Mouse (Mus musculus) liver, adult 2 months (tissue): Measurements from ENCODE around the gene Gcnt2. TPM values are rescaled to one million over a fixed set of nuclear protein-coding genes. Genes with fewer than 3 reads are reported as not detected.
A peak's percentile ranks its signal among the peaks of the same experiment; 100 is the strongest.
"Not testable (repeated sequence)": the region's sequence is repeated elsewhere in the genome, so short reads cannot be mapped to it uniquely, and the experiment has no call there.

Experiments
- DNase-seq: peaks from one replicate; pipeline ENCODE4 v3.0.0-alpha.2; 2011; ENCODE audit warnings: low read depth, low spot score; ENCODE audit errors: extremely low read depth
- H3K27ac ChIP-seq: fragments of 200-500 bp; replicated peaks from 2 replicates; pipeline ENCODE4 v1.5.1; 2012; ENCODE audit warnings: low read depth, mild to moderate bottlenecking, control low read depth, inconsistent platforms, low read length; ENCODE audit not compliant: insufficient read depth
- H3K27me3 ChIP-seq: fragments of 200-500 bp; 2 replicates; pipeline ENCODE4 v1.6.1; 2012; ENCODE audit warnings: mild to moderate bottlenecking, moderate library complexity, low read length, inconsistent platforms; ENCODE audit not compliant: control insufficient read depth, insufficient read depth
- H3K36me3 ChIP-seq: fragments of 200-500 bp; 2 replicates; pipeline ENCODE4 v1.6.1; 2012; ENCODE audit warnings: low read length, inconsistent platforms; ENCODE audit not compliant: control insufficient read depth, insufficient read depth
- H3K4me1 ChIP-seq: fragments of 200-500 bp; 2 replicates; pipeline ENCODE4 v1.6.1; 2011; ENCODE audit warnings: low read length; ENCODE audit not compliant: control insufficient read depth, insufficient read depth
- H3K4me3 ChIP-seq: fragments of 200-500 bp; 2 replicates; pipeline ENCODE4 v1.5.1; 2011; ENCODE audit warnings: low read depth, mild to moderate bottlenecking, control low read depth, low read length, moderate library complexity; ENCODE audit not compliant: insufficient read depth
- H3K79me2 ChIP-seq: fragments of 200-500 bp; 2 replicates; pipeline ENCODE4 v1.6.1; 2012; ENCODE audit warnings: inconsistent platforms, mild to moderate bottlenecking, low read length, moderate library complexity; ENCODE audit not compliant: control insufficient read depth, insufficient read depth
- H3K9ac ChIP-seq: fragments of 200-500 bp; 2 replicates; pipeline ENCODE4 v1.6.1; 2012; ENCODE audit warnings: low read depth, mild to moderate bottlenecking, control low read depth, inconsistent platforms, low read length
- CTCF ChIP-seq: fragments of 200-500 bp; IDR thresholded peaks from 2 replicates; pipeline ENCODE4 v1.5.1; 2011; ENCODE audit warnings: low read depth, low read length, control low read depth
- POLR2A ChIP-seq: fragments of 200-500 bp; IDR thresholded peaks from 2 replicates; pipeline ENCODE4 v1.6.1; 2011; ENCODE audit warnings: low read length, control low read depth; ENCODE audit not compliant: insufficient read depth; ENCODE audit errors: extremely low read depth
- WGBS: fragments of 180-500 bp; shearing (Covaris S2); methylation state at CpG from one replicate; pipeline ENCODE4 v1.1.7; 2018; 5-methylcytosine and 5-hydroxymethylcytosine counted together
- polyA plus RNA-seq: library from polyadenylated mRNA; depleted of rRNA; stranded (reverse); fragments of >200 nt; gene quantifications from 2 replicates; pipeline ENCODE4 v1.2.3, GENCODE M21; 2012
- total RNA-seq: library from RNA; depleted of rRNA; stranded (reverse); fragments of >200 nt; gene quantifications from 2 replicates; pipeline ENCODE4 v1.2.3, GENCODE M21; 2014

The Gcnt2 gene
- total and polyA plus RNA-seq, 2 experiments: 2.8 to 14.7 TPM

DNA sequence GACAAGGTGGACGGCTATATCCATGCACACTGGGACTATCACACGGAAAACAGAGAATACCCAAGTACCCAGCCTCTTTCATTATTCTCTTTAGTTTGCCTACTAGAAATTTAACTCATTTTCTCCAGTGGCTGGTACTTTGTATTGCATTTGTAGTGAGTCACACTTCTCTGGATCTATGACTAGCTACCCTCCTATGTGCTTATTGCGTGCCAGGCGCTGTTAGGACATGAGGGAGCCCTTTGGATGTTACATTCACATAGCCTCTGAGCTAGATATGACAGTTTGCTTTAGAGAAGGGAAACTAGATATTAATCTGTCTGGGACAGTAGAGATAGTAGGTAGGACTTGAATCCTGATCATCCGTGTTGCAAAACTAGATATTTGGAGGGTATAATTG is 126.5 kb downstream of the Gcnt2 start:
- Histone ChIP-seq H3K27ac (no peak overlapping the region), H3K36me3 (no peaks in the 10 kb centered on the region), H3K4me3 (no peak overlapping the region), H3K27me3 (no peaks in the 10 kb centered on the region), H3K9ac (no peak overlapping the region), H3K79me2 (no peaks in the 10 kb centered on the region), H3K4me1 (no peaks in the 10 kb centered on the region)
- no peak for TF ChIP-seq CTCF
- no peak for TF ChIP-seq POLR2A
- WGBS: 96% methylated on average over 5 of the region's 5 CpGs
- no peak for DNase-seq

DNA sequence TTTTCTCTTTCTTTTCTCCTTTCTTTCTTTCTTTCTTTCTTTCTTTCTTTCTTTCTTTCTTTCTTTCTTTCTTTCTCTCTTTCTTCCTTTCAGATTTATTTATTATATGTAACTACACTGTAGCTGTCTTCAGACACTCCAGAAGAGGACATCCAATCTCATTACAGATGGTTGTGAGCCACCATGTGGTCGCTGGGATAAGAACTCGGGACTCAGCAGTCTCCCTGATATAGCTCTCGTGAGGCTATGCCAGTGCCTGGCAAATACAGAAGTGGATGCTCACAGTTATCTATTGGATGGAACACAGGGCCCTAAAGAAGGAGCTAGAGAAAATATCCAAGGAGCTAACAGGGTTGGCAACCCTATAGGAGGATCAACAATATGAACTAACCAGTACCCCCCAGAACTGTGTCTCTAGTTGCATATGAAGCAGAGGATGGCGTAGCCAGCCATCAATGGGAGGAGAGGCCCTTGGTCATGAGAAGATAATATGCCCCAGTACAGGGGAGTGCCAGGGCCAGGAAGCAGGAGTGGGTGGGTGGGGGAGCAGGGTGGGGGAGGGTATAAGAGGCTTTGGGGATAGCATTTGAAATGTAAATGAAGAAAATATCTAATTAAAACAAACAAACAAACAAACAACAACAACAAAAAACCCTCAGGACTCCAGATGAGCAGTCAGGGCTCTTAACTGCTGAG is 128.2 kb downstream of the Gcnt2 start:
- not testable (repeated sequence) for H3K27ac ChIP-seq, H3K27me3 ChIP-seq, H3K9ac ChIP-seq, H3K4me3 ChIP-seq, H3K36me3 ChIP-seq, DNase-seq, H3K4me1 ChIP-seq, H3K79me2 ChIP-seq
- WGBS: 68% methylated on average over 4 of the region's 4 CpGs

DNA sequence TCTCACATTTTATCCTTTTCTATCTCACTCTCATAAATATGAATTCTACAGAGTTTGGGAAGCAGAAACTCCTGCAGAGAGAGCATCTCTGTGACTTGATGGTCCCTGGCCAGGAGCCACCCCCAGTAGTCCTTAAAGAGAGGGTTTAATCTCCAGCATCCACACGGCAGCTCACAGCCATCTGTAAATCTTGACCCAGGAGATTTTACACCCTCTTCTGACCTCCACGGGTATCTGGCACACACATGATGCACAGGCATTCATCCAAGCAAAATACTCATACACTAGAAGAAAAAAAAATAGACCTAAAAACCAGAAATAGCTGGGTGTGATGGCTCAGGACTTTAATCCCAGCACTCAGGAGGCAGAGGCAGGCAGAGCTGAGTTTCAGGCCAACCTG is 128.9 kb downstream of the Gcnt2 start:
- no peak for DNase-seq
- Histone ChIP-seq H3K27ac (no peak overlapping the region), H3K36me3 (no peaks in the 10 kb centered on the region), H3K4me1 (no peaks in the 10 kb centered on the region), H3K4me3 (no peak overlapping the region), H3K9ac (no peak overlapping the region), H3K27me3 (no peaks in the 10 kb centered on the region), H3K79me2 (no peaks in the 10 kb centered on the region)
- no peak for TF ChIP-seq CTCF
- TF ChIP-seq POLR2A: no peak
- 36% methylated on average over 2 of the region's 2 CpGs for WGBS

DNA sequence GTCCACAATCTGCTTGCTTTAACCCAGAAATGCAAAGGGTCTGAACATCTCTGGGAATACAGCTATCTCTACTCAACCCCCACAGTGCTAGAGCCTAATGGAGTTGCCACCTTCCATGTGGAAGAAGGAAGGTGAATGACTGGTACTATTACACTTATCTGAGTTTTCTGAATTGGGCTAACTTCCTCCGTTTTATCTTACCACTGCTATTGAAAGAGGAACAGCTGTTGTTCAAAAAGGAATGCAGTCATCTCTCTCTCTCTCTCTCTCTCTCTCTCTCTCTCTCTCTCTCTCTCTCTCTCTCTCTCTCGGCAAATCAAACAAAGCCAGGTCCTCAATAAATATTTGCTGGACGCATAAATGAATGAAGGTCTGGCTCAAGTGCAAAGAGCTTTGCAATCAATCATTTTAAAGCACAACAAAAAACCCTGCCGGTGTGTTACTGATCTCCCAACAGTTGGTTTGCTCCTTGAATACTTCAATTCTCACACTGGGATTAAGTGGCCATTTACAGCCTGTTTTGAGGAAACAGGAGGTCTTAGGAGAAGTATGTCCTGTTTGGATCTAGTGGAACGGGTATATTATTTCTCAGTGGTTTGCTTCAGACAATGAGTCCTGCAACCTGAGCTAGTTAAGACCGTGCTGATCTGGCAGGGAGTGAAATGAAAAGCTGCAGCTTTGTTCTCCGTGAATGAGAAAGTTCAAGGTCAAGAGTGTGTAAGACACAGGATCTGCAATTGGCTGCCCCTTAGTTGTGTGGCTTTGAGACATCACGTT is 135.1 kb downstream of the Gcnt2 start:
- Histone ChIP-seq H3K27ac (no peak overlapping the region), H3K4me1 (peaks cover 3% of the 10 kb centered on the region), H3K27me3 (no peaks in the 10 kb centered on the region), H3K9ac (no peak overlapping the region), H3K36me3 (no peaks in the 10 kb centered on the region), H3K4me3 (no peak overlapping the region), H3K79me2 (no peaks in the 10 kb centered on the region)
- TF ChIP-seq POLR2A (no peak), CTCF (no peak)
- 9% methylated on average over 8 of the region's 8 CpGs for WGBS
- DNase-seq: peak; percentile 69

DNA sequence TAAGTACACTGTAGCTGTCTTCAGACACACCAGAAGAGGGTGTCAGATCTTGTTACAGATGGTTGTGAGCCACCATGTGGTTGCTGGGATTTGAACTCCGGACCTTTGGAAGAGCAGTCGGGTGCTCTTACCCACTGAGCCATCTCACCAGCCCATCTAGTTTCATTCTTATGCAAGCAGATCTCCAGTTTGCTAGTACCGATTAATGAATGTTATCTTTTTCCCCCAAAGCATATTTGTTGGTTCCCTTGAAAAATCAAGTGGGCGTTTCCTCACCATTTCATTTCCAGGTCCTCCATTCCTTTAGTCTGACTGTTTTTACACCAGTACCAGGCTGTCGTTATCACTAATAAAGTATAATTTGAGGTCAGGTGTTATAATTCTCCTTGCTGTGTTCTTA is 139.0 kb downstream of the Gcnt2 start:
- H3K4me1 ChIP-seq, H3K27ac ChIP-seq, H3K27me3 ChIP-seq, H3K36me3 ChIP-seq, H3K4me3 ChIP-seq, DNase-seq, H3K9ac ChIP-seq: not testable (repeated sequence)
- WGBS: 82% methylated on average over 5 of the region's 5 CpGs
- H3K79me2 ChIP-seq: peaks cover 15% of the 10 kb centered on the region; the same call in 1 of the 2 replicates
